Mouse (Mus musculus): Measurements from ENCODE around the gene Stard8. TPM values are rescaled to one million over a fixed set of nuclear protein-coding genes. Genes with fewer than 3 reads are reported as not detected.
A peak's percentile ranks its signal among the peaks of the same experiment; 100 is the strongest.

Stard8 gene
- total RNA-seq (2012; rRNA removed) = 4.3 and 7.8 TPM in 2 replicates

DNA sequence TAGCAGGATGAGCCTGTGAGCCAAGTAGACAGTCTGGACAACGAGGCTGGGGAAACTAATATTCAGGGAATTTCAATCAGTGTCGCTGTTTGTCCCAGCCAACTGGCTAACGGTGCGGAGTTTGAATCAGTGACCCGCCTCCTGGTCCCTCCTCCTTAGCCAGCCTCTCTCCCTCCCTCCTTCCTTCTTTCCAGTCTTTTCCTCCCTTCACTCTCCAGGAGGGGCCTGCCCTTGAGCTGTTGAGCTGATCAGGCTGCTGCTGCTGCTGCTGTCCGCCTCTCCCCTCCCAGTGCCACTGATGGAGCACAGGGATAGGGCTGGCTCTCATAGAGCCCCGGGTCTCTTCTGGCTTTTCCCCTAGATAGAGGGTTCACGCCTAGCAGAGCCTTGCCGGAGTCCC lies at the start of gene Stard8:
TSS of gene Stard8 (plus strand) at position 203 of the 400 bp plus-strand sequence.
- Histone ChIP-seq H3K27ac (ENCODE audit: insufficient read depth, low read depth, low read length, poor library complexity, severe bottlenecking) (no peak within 1 kb of the TSS), H3K4me1 (ENCODE audit: control insufficient read depth in 2 of 2, insufficient read depth in 2 of 2, low read length in 2 of 2, poor library complexity in 1 of 2) (no peaks in the 10 kb centered on the region), H3K4me3 (ENCODE audit: insufficient read depth in 1 of 2, low read depth in 1 of 2, low read length in 2 of 2, poor library complexity in 1 of 2, severe bottlenecking in 1 of 2) (no peak within 1 kb of the TSS), H3K9ac (ENCODE audit: insufficient read depth, low read depth, low read length, poor library complexity, severe bottlenecking) (no peak within 1 kb of the TSS), H3K9me3 (ENCODE audit: control insufficient read depth, insufficient read depth, low read depth, low read length) (no peaks in the 10 kb centered on the region), H3K36me3 (ENCODE audit: control insufficient read depth, insufficient read depth, low read length, poor library complexity, severe bottlenecking) (no peaks in the 10 kb centered on the region)
- DNase-seq (ENCODE audit: low read depth, low spot score) = no peak
- in situ Hi-C loops (cut with MboI; ENCODE audit: low sequenced_read_pairs in 2 of 2, unreplicated experiment in 2 of 2) = no loop called here
- TF ChIP-seq CHD2 (IDR thresholded peaks at IDR 0.05; ENCODE audit: low read depth, low read length) (no peak), ZNF384 (IDR thresholded peaks at IDR 0.05; ENCODE audit: low read depth, low read length) (no peak), ZC3H11A (IDR thresholded peaks at IDR 0.05; ENCODE audit: borderline replicate concordance, low read depth, low read length) (no peak), HCFC1 (IDR thresholded peaks at IDR 0.05; ENCODE audit: borderline replicate concordance, insufficient read depth, low read length) (no peak)

DNA sequence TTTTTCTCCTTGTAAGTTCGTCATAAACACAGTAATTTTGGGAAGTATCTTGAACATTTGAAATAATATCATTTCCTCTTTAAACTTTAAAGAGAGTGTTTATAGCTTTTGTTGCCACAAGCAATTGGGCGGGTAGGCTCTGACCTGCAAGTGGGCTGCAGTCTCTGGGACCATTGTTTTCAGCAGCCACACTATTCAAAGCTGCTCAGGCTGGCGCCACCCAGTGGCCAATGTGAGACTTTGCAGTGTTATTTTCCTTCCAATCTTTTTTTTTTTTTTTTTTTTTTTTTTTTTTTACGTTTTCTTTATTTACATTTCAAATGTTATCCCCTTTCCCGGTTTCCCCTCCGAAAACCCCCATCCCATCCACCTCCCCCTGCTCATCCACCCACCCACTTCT lies 49.1 kb upstream of the Stard8 start:
- peak; percentile 26 for DNase-seq (ENCODE audit: low read depth, low spot score)
- in situ Hi-C loops (cut with MboI; ENCODE audit: low sequenced_read_pairs in 2 of 2, unreplicated experiment in 2 of 2) = no loop called here
- H3K4me3 ChIP-seq (ENCODE audit: insufficient read depth in 1 of 2, low read depth in 1 of 2, low read length in 2 of 2, poor library complexity in 1 of 2, severe bottlenecking in 1 of 2) = no peak overlapping the region
- H3K9me3 ChIP-seq (ENCODE audit: control insufficient read depth, insufficient read depth, low read depth, low read length) = no peaks in the 10 kb centered on the region
- TF ChIP-seq CHD2 (IDR thresholded peaks at IDR 0.05; ENCODE audit: low read depth, low read length) (no peak), ZNF384 (IDR thresholded peaks at IDR 0.05; ENCODE audit: low read depth, low read length) (peak; percentile 98), HCFC1 (IDR thresholded peaks at IDR 0.05; ENCODE audit: borderline replicate concordance, insufficient read depth, low read length) (no peak), MAFK (IDR thresholded peaks at IDR 0.05; ENCODE audit: insufficient read depth, low read depth, low read length) (no peak), ZC3H11A (IDR thresholded peaks at IDR 0.05; ENCODE audit: borderline replicate concordance, low read depth, low read length) (no peak)
- no peaks in the 10 kb centered on the region for H3K36me3 ChIP-seq (ENCODE audit: control insufficient read depth, insufficient read depth, low read length, poor library complexity, severe bottlenecking)
- H3K9ac ChIP-seq (ENCODE audit: insufficient read depth, low read depth, low read length, poor library complexity, severe bottlenecking) = no peak overlapping the region
- no peak overlapping the region for H3K27ac ChIP-seq (ENCODE audit: insufficient read depth, low read depth, low read length, poor library complexity, severe bottlenecking)
- no peaks in the 10 kb centered on the region for H3K4me1 ChIP-seq (ENCODE audit: control insufficient read depth in 2 of 2, insufficient read depth in 2 of 2, low read length in 2 of 2, poor library complexity in 1 of 2)

DNA sequence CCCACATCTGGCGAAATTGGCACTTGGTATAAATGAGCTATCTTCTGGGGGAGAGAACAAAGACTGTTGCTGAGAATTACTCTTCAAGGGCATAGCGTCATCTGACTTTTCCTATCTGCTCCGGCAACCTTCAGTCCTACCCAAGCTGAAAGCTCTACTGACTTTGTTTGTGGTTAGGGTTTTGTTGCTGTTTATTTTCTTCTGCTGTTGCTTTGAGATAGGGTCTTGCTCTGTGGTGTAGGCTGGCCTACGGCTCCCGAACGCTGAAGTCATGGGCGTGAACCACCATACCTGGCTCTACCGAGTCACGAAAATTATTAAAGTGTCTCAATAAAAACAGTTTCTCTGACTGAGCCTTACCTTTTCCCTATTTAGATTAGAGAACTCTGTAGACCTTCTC lies 44.8 kb upstream of the Stard8 start:
- in situ Hi-C loops (cut with MboI; ENCODE audit: low sequenced_read_pairs in 2 of 2, unreplicated experiment in 2 of 2) = no loop called here
- no peak for TF ChIP-seq MAFK (IDR thresholded peaks at IDR 0.05; ENCODE audit: insufficient read depth, low read depth, low read length)
- no peak for TF ChIP-seq ZC3H11A (IDR thresholded peaks at IDR 0.05; ENCODE audit: borderline replicate concordance, low read depth, low read length)
- no peak for TF ChIP-seq CHD2 (IDR thresholded peaks at IDR 0.05; ENCODE audit: low read depth, low read length)
- no peak for TF ChIP-seq ZNF384 (IDR thresholded peaks at IDR 0.05; ENCODE audit: low read depth, low read length)
- TF ChIP-seq HCFC1 (IDR thresholded peaks at IDR 0.05; ENCODE audit: borderline replicate concordance, insufficient read depth, low read length) = no peak
- Histone ChIP-seq H3K4me1 (ENCODE audit: control insufficient read depth in 2 of 2, insufficient read depth in 2 of 2, low read length in 2 of 2, poor library complexity in 1 of 2) (no peaks in the 10 kb centered on the region), H3K27ac (ENCODE audit: insufficient read depth, low read depth, low read length, poor library complexity, severe bottlenecking) (no peak overlapping the region), H3K4me3 (ENCODE audit: insufficient read depth in 1 of 2, low read depth in 1 of 2, low read length in 2 of 2, poor library complexity in 1 of 2, severe bottlenecking in 1 of 2) (no peak overlapping the region), H3K9me3 (ENCODE audit: control insufficient read depth, insufficient read depth, low read depth, low read length) (no peaks in the 10 kb centered on the region), H3K36me3 (ENCODE audit: control insufficient read depth, insufficient read depth, low read length, poor library complexity, severe bottlenecking) (no peaks in the 10 kb centered on the region), H3K9ac (ENCODE audit: insufficient read depth, low read depth, low read length, poor library complexity, severe bottlenecking) (no peak overlapping the region)
- DNase-seq (ENCODE audit: low read depth, low spot score) = no peak

DNA sequence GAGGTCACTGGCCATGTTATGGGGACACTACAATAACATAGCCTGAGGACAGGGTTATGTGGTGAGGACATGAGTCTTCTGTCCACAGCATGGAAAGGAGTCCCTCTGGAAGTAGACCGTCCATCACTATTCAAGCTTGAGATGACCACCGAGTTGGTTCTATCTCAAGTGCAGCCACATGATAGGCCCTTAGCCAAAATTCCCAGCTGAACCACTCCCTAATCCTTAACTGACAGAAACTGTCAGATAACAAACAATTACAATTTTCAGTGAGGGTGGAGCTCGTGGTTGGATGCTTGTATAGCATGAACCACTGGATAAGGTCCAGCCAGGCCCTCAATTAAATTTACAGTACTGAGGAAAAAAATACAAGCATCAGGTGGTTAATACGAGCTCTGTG lies 44.0 kb upstream of the Stard8 start:
- Histone ChIP-seq H3K27ac (ENCODE audit: insufficient read depth, low read depth, low read length, poor library complexity, severe bottlenecking) (no peak overlapping the region), H3K4me3 (ENCODE audit: insufficient read depth in 1 of 2, low read depth in 1 of 2, low read length in 2 of 2, poor library complexity in 1 of 2, severe bottlenecking in 1 of 2) (no peak overlapping the region), H3K4me1 (ENCODE audit: control insufficient read depth in 2 of 2, insufficient read depth in 2 of 2, low read length in 2 of 2, poor library complexity in 1 of 2) (no peaks in the 10 kb centered on the region), H3K36me3 (ENCODE audit: control insufficient read depth, insufficient read depth, low read length, poor library complexity, severe bottlenecking) (no peaks in the 10 kb centered on the region), H3K9ac (ENCODE audit: insufficient read depth, low read depth, low read length, poor library complexity, severe bottlenecking) (no peak overlapping the region), H3K9me3 (ENCODE audit: control insufficient read depth, insufficient read depth, low read depth, low read length) (no peaks in the 10 kb centered on the region)
- TF ChIP-seq HCFC1 (IDR thresholded peaks at IDR 0.05; ENCODE audit: borderline replicate concordance, insufficient read depth, low read length) = no peak
- no peak for TF ChIP-seq CHD2 (IDR thresholded peaks at IDR 0.05; ENCODE audit: low read depth, low read length)
- TF ChIP-seq MAFK (IDR thresholded peaks at IDR 0.05; ENCODE audit: insufficient read depth, low read depth, low read length) = no peak
- TF ChIP-seq ZC3H11A (IDR thresholded peaks at IDR 0.05; ENCODE audit: borderline replicate concordance, low read depth, low read length) = no peak
- no peak for TF ChIP-seq ZNF384 (IDR thresholded peaks at IDR 0.05; ENCODE audit: low read depth, low read length)
- in situ Hi-C loops (cut with MboI; ENCODE audit: low sequenced_read_pairs in 2 of 2, unreplicated experiment in 2 of 2) = no loop called here
- no peak for DNase-seq (ENCODE audit: low read depth, low spot score)

DNA sequence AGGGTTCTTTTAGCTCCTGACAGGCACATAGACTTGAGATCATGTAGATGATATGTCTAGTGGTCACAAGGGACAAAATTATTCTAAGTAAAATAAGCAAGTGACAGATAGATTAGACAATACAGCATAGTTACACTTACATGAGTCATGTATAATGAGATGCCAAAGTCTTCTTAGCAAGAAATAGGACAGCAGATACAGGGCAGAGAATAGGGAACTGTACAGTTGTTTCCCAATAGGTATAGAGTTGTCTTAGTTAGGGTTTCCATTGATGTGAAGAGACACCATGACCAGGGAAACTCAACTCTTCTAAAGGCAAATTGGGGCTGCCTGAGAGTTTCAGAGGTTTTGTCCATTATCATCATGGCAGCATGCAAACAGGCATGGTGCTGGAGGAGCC lies 39.3 kb upstream of the Stard8 start:
- Histone ChIP-seq H3K4me3 (ENCODE audit: insufficient read depth in 1 of 2, low read depth in 1 of 2, low read length in 2 of 2, poor library complexity in 1 of 2, severe bottlenecking in 1 of 2) (no peak overlapping the region), H3K9me3 (ENCODE audit: control insufficient read depth, insufficient read depth, low read depth, low read length) (no peaks in the 10 kb centered on the region), H3K9ac (ENCODE audit: insufficient read depth, low read depth, low read length, poor library complexity, severe bottlenecking) (no peak overlapping the region), H3K27ac (ENCODE audit: insufficient read depth, low read depth, low read length, poor library complexity, severe bottlenecking) (no peak overlapping the region), H3K4me1 (ENCODE audit: control insufficient read depth in 2 of 2, insufficient read depth in 2 of 2, low read length in 2 of 2, poor library complexity in 1 of 2) (no peaks in the 10 kb centered on the region), H3K36me3 (ENCODE audit: control insufficient read depth, insufficient read depth, low read length, poor library complexity, severe bottlenecking) (no peaks in the 10 kb centered on the region)
- in situ Hi-C loops (cut with MboI; ENCODE audit: low sequenced_read_pairs in 2 of 2, unreplicated experiment in 2 of 2) = no loop called here
- DNase-seq (ENCODE audit: low read depth, low spot score) = no peak
- TF ChIP-seq HCFC1 (IDR thresholded peaks at IDR 0.05; ENCODE audit: borderline replicate concordance, insufficient read depth, low read length) (no peak), ZNF384 (IDR thresholded peaks at IDR 0.05; ENCODE audit: low read depth, low read length) (no peak), ZC3H11A (IDR thresholded peaks at IDR 0.05; ENCODE audit: borderline replicate concordance, low read depth, low read length) (no peak)

All from ES-E14 (cell line).